Mouse (Mus musculus) myocyte (in vitro differentiated cells): ENCODE measurements at regions not wholly inside any gene's neighbourhood (a gene's known extent, or its start where the extent isn't known, plus 50 kb on each side); places are given as distances from the start of the nearest gene placed in this dataset.

Source experiments
- H3K27me3 ChIP-seq: one replicate; pipeline ENCODE4 v1.6.1; 2011; ENCODE audit not compliant: control insufficient read depth, insufficient read depth, insufficient read length
- H3K36me3 ChIP-seq: one replicate; pipeline ENCODE4 v1.6.1; 2011; ENCODE audit not compliant: control insufficient read depth, insufficient read depth
- H3K4me2 ChIP-seq: one replicate; pipeline ENCODE4 v1.6.1; 2011; ENCODE audit warnings: low read depth, control low read depth
- H3K4me3 ChIP-seq: one replicate; pipeline ENCODE4 v1.5.1; 2011; ENCODE audit warnings: mild to moderate bottlenecking, control low read depth, moderate library complexity
- H3K79me2 ChIP-seq: one replicate; pipeline ENCODE4 v1.6.1; 2011; ENCODE audit not compliant: control insufficient read depth, insufficient read depth
- H3ac ChIP-seq: one replicate; pipeline ENCODE4 v1.6.1; 2011; ENCODE audit not compliant: control insufficient read depth, insufficient read length
- CEBPB ChIP-seq: IDR thresholded peaks from 2 replicates; pipeline ENCODE4 v1.6.1; 2011; ENCODE audit warnings: mild to moderate bottlenecking, moderate library complexity; ENCODE audit not compliant: poor library complexity, insufficient read depth, severe bottlenecking
- E2F4 ChIP-seq: IDR thresholded peaks from one replicate; pipeline ENCODE4 v1.6.1; 2011; ENCODE audit warnings: mild to moderate bottlenecking, control low read depth, moderate library complexity; ENCODE audit not compliant: insufficient read depth
- MAX ChIP-seq: IDR thresholded peaks from one replicate; pipeline ENCODE4 v1.6.1; 2011; ENCODE audit warnings: low read depth, mild to moderate bottlenecking, control low read depth
- MYOD1 ChIP-seq, 3 experiments: IDR thresholded peaks; one replicate each; pipeline ENCODE4 v1.6.1; 2011; ENCODE audit warnings: control low read depth in 2 of 3, low read depth in 2 of 3, mild to moderate bottlenecking in 2 of 3, moderate library complexity in 1 of 3; ENCODE audit not compliant: insufficient read length in 2 of 3, control insufficient read depth in 1 of 3
- MYOG ChIP-seq, 3 experiments: IDR thresholded peaks; one replicate each; pipeline ENCODE4 v1.6.1; 2011; ENCODE audit warnings: control low read depth in 2 of 3, low read depth in 2 of 3, mild to moderate bottlenecking in 2 of 3; ENCODE audit not compliant: insufficient read length in 2 of 3, control insufficient read depth in 1 of 3, insufficient read depth in 1 of 3
- POLR2A ChIP-seq: IDR thresholded peaks from one replicate; pipeline ENCODE4 v1.6.1; 2011; ENCODE audit warnings: low read depth, mild to moderate bottlenecking, control low read depth, moderate library complexity; ENCODE audit not compliant: insufficient read length
- POLR2AphosphoS2 ChIP-seq: IDR thresholded peaks from one replicate; pipeline ENCODE4 v1.6.1; 2011; ENCODE audit warnings: low read depth, control low read depth; ENCODE audit not compliant: insufficient read length
- REST ChIP-seq: IDR thresholded peaks from one replicate; pipeline ENCODE4 v1.6.1; 2011; ENCODE audit warnings: mild to moderate bottlenecking, control low read depth, moderate library complexity; ENCODE audit not compliant: insufficient read depth, insufficient read length
- SRF ChIP-seq: IDR thresholded peaks from one replicate; pipeline ENCODE4 v1.6.1; 2011; ENCODE audit warnings: low read depth; ENCODE audit not compliant: control insufficient read depth, insufficient read length
- TCF12 ChIP-seq: IDR thresholded peaks from one replicate; pipeline ENCODE4 v1.6.1; 2011; ENCODE audit warnings: mild to moderate bottlenecking, control low read depth; ENCODE audit not compliant: poor library complexity, insufficient read depth, severe bottlenecking
- TCF3 ChIP-seq: IDR thresholded peaks from one replicate; pipeline ENCODE4 v1.6.1; 2011; ENCODE audit warnings: low read depth, control low read depth; ENCODE audit not compliant: insufficient read length
- USF1 ChIP-seq: IDR thresholded peaks from one replicate; pipeline ENCODE4 v1.6.1; 2011; ENCODE audit warnings: low read depth, mild to moderate bottlenecking, control low read depth, moderate library complexity

DNA sequence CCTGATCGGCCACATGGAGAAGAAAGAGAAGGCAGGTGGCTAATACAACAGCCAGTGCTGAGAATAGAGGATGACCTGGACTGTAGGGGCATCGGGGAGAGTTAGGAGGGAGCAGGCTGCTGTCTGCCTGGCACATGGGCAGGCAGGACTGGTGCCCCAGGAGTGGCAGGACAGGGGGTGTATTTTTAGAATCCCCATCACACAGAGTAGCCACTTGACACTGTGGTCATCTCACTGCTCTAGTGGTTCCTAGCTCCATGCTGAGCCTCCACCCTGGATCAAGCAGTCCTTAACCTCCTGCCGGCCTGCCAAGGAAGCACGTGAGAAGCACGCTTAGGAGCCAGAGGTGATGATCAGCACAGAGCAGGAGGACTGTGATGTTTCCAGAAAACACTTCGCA lies 119.7 kb downstream of the Sec61b start:
- no peak overlapping the region for H3ac ChIP-seq
- no peak overlapping the region for H3K4me3 ChIP-seq
- H3K27me3 ChIP-seq: peaks cover 20% of the 10 kb centered on the region
- no peaks in the 10 kb centered on the region for H3K36me3 ChIP-seq
- H3K79me2 ChIP-seq: no peaks in the 10 kb centered on the region
- H3K4me2 ChIP-seq: no peak overlapping the region
- TF ChIP-seq MYOG (IDR thresholded peaks at IDR 0.05; ENCODE audit: control insufficient read depth in 1 of 3, insufficient read depth in 1 of 3, insufficient read length in 2 of 3, low read depth in 2 of 3): peak in 2 of 3 experiments; percentile 37 to 47
- peak in 1 of 3 experiments; percentile 75 for TF ChIP-seq MYOD1 (IDR thresholded peaks at IDR 0.05; ENCODE audit: control insufficient read depth in 1 of 3, insufficient read length in 2 of 3, low read depth in 2 of 3)
- no peak for TF ChIP-seq POLR2AphosphoS2

GRCm38 (mm10) chr4:47595841-47596240 lies 121.4 kb downstream of the Sec61b start:
- H3ac ChIP-seq: no peak overlapping the region
- H3K79me2 ChIP-seq: no peaks in the 10 kb centered on the region
- peak overlapping the region; percentile 2 for H3K4me2 ChIP-seq
- no peaks in the 10 kb centered on the region for H3K36me3 ChIP-seq
- H3K27me3 ChIP-seq: peaks cover 25% of the 10 kb centered on the region
- TF ChIP-seq MYOD1 (IDR thresholded peaks at IDR 0.05; ENCODE audit: control insufficient read depth in 1 of 3, insufficient read length in 2 of 3, low read depth in 2 of 3) (peak; percentile 73 to 97 (median 85)), CEBPB (no peak), TCF3 (peak; percentile 66), TCF12 (peak; percentile 76), MYOG (IDR thresholded peaks at IDR 0.05; ENCODE audit: control insufficient read depth in 1 of 3, insufficient read depth in 1 of 3, insufficient read length in 2 of 3, low read depth in 2 of 3) (peak; percentile 71 to 94 (median 90))
- H3K4me3 ChIP-seq: no peak overlapping the region

GRCm38 (mm10) chr4:47597586-47597985 lies 123.1 kb downstream of the Sec61b start:
- H3K36me3 ChIP-seq: no peaks in the 10 kb centered on the region
- no peak overlapping the region for H3K4me2 ChIP-seq
- no peak overlapping the region for H3K4me3 ChIP-seq
- H3ac ChIP-seq: no peak overlapping the region
- peaks cover 25% of the 10 kb centered on the region for H3K27me3 ChIP-seq
- H3K79me2 ChIP-seq: no peaks in the 10 kb centered on the region
- TF ChIP-seq MYOG (IDR thresholded peaks at IDR 0.05; ENCODE audit: control insufficient read depth in 1 of 3, insufficient read depth in 1 of 3, insufficient read length in 2 of 3, low read depth in 2 of 3): no peak

- Histone ChIP-seq H3K79me2 (no peaks in the 10 kb centered on the region), H3K27me3 (peaks cover 25% of the 10 kb centered on the region), H3K4me3 (no peak overlapping the region), H3K36me3 (no peaks in the 10 kb centered on the region), H3K4me2 (no peak overlapping the region), H3ac (no peak overlapping the region)
- TF ChIP-seq SRF (no peak), E2F4 (no peak), TCF12 (no peak)
These were observed 123.8 kb downstream of the Sec61b start for GRCm38 (mm10) chr4:47598216-47598615.

- no peak overlapping the region for H3ac ChIP-seq
- no peak overlapping the region for H3K4me3 ChIP-seq
- no peak for TF ChIP-seq MAX
- no peak for TF ChIP-seq POLR2AphosphoS2
- no peak for TF ChIP-seq USF1
- no peak for TF ChIP-seq E2F4
- no peak for TF ChIP-seq MYOD1 (IDR thresholded peaks at IDR 0.05; ENCODE audit: control insufficient read depth in 1 of 3, insufficient read length in 2 of 3, low read depth in 2 of 3)
- no peak for TF ChIP-seq TCF3
- no peak for TF ChIP-seq CEBPB
- TF ChIP-seq TCF12: no peak
- no peak for TF ChIP-seq SRF
- no peak for TF ChIP-seq REST
- TF ChIP-seq MYOG (IDR thresholded peaks at IDR 0.05; ENCODE audit: control insufficient read depth in 1 of 3, insufficient read depth in 1 of 3, insufficient read length in 2 of 3, low read depth in 2 of 3): no peak
- no peak for TF ChIP-seq POLR2A
- H3K36me3 ChIP-seq: no peaks in the 10 kb centered on the region
- peaks cover 23% of the 10 kb centered on the region for H3K27me3 ChIP-seq
- H3K4me2 ChIP-seq: no peak overlapping the region
- H3K79me2 ChIP-seq: no peaks in the 10 kb centered on the region
These were observed 127.0 kb downstream of the Sec61b start for GRCm38 (mm10) chr4:47601301-47602070.

- TF ChIP-seq POLR2A (no peak), E2F4 (no peak), TCF12 (no peak), MYOG (IDR thresholded peaks at IDR 0.05; ENCODE audit: control insufficient read depth in 1 of 3, insufficient read depth in 1 of 3, insufficient read length in 2 of 3, low read depth in 2 of 3) (no peak), POLR2AphosphoS2 (no peak), MAX (no peak), MYOD1 (IDR thresholded peaks at IDR 0.05; ENCODE audit: control insufficient read depth in 1 of 3, insufficient read length in 2 of 3, low read depth in 2 of 3) (no peak), TCF3 (no peak), SRF (no peak), CEBPB (no peak), USF1 (no peak), REST (no peak)
- H3ac ChIP-seq: no peak overlapping the region
- peak overlapping the region; percentile 88 for H3K4me2 ChIP-seq
- H3K79me2 ChIP-seq: no peaks in the 10 kb centered on the region
- peaks cover 21% of the 10 kb centered on the region for H3K27me3 ChIP-seq
- no peaks in the 10 kb centered on the region for H3K36me3 ChIP-seq
- peak overlapping the region; percentile 10 for H3K4me3 ChIP-seq
These were observed 128.9 kb downstream of the Sec61b start for GRCm38 (mm10) chr4:47603378-47603777.
